Mouse (Mus musculus): ENCODE measurements around the gene Snrnp200.
"Not testable (repeated sequence)": the region's sequence is repeated elsewhere in the genome, so short reads cannot be mapped to it uniquely, and the experiment has no call there.

Snrnp200 gene

GRCm38 (mm10) chr2:127252787-127253186, 44.6 kb downstream of the Snrnp200 start:
- no peak for DNase-seq (ENCODE audit: extremely low spot score, low spot score)

- DNase-seq (ENCODE audit: extremely low spot score, low spot score), result no peak
Measured at GRCm38 (mm10) chr2:127254604-127255134, 46.5 kb downstream of the Snrnp200 start.

- DNase-seq (ENCODE audit: extremely low spot score, low spot score), result no peak
Measured at GRCm38 (mm10) chr2:127255294-127255693, 47.1 kb downstream of the Snrnp200 start.

- no peak for DNase-seq (ENCODE audit: extremely low spot score, low spot score)
Measured at GRCm38 (mm10) chr2:127259340-127259739, 51.2 kb downstream of the Snrnp200 start.

- no peak for DNase-seq (ENCODE audit: extremely low spot score, low spot score)
Measured at GRCm38 (mm10) chr2:127262480-127262879, 54.3 kb downstream of the Snrnp200 start.

- DNase-seq (ENCODE audit: extremely low spot score, low spot score), result no peak
Measured at GRCm38 (mm10) chr2:127267854-127268253, 59.7 kb downstream of the Snrnp200 start.

- DNase-seq (ENCODE audit: extremely low spot score, low spot score), result peak; percentile 91
Measured at GRCm38 (mm10) chr2:127269491-127270299, 61.5 kb downstream of the Snrnp200 start, which contains the start of gene Stard7. Gene Stard7, plus strand, starts transcription at chr2:127270218.

- DNase-seq (ENCODE audit: extremely low spot score, low spot score), result peak; percentile 87
Measured at GRCm38 (mm10) chr2:127270300-127271041, 62.3 kb downstream of the Snrnp200 start.

GRCm38 (mm10) chr2:127271042-127271515, 62.9 kb downstream of the Snrnp200 start:
- DNase-seq (ENCODE audit: extremely low spot score, low spot score), result no peak

- DNase-seq (ENCODE audit: extremely low spot score, low spot score), result not testable (repeated sequence)
Measured at GRCm38 (mm10) chr2:127272049-127272448, 63.9 kb downstream of the Snrnp200 start.

GRCm38 (mm10) chr2:127272806-127273205, 64.6 kb downstream of the Snrnp200 start:
- no peak for DNase-seq (ENCODE audit: extremely low spot score, low spot score)

- no peak for DNase-seq (ENCODE audit: extremely low spot score, low spot score)
Measured at GRCm38 (mm10) chr2:127274590-127274989, 66.4 kb downstream of the Snrnp200 start.

GRCm38 (mm10) chr2:127275551-127276320, 67.5 kb downstream of the Snrnp200 start:
- DNase-seq (ENCODE audit: extremely low spot score, low spot score), result no peak

GRCm38 (mm10) chr2:127278162-127278561, 70.0 kb downstream of the Snrnp200 start:
- no peak for DNase-seq (ENCODE audit: extremely low spot score, low spot score)

Data from neural tube, embryonic 10.5 days (tissue).